Mouse (Mus musculus): ENCODE results near the gene Mypn. TPM values are rescaled to one million over a fixed set of nuclear protein-coding genes. Genes with fewer than 3 reads are reported as not detected.

The Mypn gene
- polyA plus RNA-seq, 1 experiment = not detected

DNA sequence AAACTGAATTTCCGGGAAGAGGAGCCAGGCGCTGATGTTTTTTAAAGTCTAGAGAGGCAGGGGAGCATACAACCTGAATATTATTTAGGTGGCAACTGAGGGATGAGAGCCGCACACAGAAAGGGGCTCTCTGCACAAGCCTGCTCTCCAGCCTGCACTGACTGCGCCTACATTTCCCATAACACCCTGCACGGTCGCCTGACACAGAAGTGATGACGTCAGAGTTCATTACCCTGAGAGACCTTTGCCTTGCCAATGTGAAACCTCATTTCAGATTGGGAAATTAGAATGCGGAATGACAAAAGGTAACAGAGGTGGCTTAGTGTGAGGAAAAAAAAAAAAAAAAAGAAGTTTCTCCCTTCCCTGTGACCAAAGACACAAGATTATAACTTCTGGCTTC is 81.2 kb downstream of the Mypn start:
- Histone ChIP-seq H3K4me1 (no peaks in the 10 kb centered on the region), H3K36me3 (replicated peaks; ENCODE audit: low read length) (no peaks in the 10 kb centered on the region), H3K4me3 (replicated peaks) (no peak overlapping the region), H3K9me3 (peaks cover 8% of the 10 kb centered on the region), H3K27me3 (replicated peaks) (peaks cover 7% of the 10 kb centered on the region)
- TF ChIP-seq GATA1 (IDR thresholded peaks at IDR 0.05; ENCODE audit: borderline replicate concordance, low read length) (no peak), FLI1 (IDR thresholded peaks at IDR 0.05; ENCODE audit: low read length) (no peak)

DNA sequence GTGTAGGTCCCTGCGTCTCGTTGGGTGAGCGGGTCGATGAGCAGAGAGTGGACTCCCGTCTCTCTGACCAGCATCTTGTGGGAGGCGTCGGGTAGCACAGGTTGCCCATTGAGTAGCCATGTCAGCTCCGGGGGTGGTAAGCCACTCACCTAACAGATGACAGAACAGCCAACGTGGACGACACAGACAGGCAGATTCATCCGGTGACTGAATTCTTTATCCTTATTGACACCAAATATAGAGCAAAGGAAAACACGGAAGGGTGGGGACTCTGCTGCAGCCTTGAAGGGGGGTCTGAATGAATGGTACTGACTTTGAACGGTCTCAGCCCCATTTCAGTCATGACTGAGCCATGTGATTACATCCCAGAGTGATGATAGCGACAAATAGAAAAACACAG is 81.8 kb downstream of the Mypn start:
- H3K4me3 ChIP-seq (replicated peaks) = no peak overlapping the region
- no peak for TF ChIP-seq FLI1 (IDR thresholded peaks at IDR 0.05; ENCODE audit: low read length)
- TF ChIP-seq GATA1 (IDR thresholded peaks at IDR 0.05; ENCODE audit: borderline replicate concordance, low read length) = no peak
- no peaks in the 10 kb centered on the region for H3K36me3 ChIP-seq (replicated peaks; ENCODE audit: low read length)

DNA sequence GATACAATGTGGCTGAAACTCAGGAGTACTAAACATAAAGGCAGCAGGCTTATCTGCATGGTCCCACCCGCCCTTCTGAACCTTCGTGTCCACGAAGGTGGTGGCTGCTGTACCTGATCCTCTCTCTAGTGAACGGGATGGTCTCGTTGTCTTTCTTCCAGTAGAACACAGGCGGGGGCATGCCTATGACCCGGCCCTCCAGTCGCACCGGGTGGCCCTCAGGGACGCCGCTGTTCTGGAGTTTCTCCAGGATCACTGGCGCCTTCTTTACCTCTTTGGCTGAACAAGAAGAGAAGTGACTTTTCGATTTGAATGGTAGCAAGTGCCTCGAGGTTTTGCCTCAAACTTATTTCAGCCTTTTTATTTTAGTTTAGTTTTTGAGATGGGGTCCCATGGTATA is 83.8 kb downstream of the Mypn start:
- no peaks in the 10 kb centered on the region for H3K36me3 ChIP-seq (replicated peaks; ENCODE audit: low read length)
- no peak overlapping the region for H3K4me3 ChIP-seq (replicated peaks)
- no peaks in the 10 kb centered on the region for H3K4me1 ChIP-seq
- H3K27me3 ChIP-seq (replicated peaks) = peaks cover 3% of the 10 kb centered on the region
- H3K9me3 ChIP-seq = peaks cover 13% of the 10 kb centered on the region
- TF ChIP-seq GATA1 (IDR thresholded peaks at IDR 0.05; ENCODE audit: borderline replicate concordance, low read length) = no peak

More for the DNA sequence above, 81.8 kb downstream of the Mypn start:
- H3K9me3 ChIP-seq = peaks cover 7% of the 10 kb centered on the region
- H3K27me3 ChIP-seq (replicated peaks) = peaks cover 3% of the 10 kb centered on the region
- H3K4me1 ChIP-seq = no peaks in the 10 kb centered on the region

DNA sequence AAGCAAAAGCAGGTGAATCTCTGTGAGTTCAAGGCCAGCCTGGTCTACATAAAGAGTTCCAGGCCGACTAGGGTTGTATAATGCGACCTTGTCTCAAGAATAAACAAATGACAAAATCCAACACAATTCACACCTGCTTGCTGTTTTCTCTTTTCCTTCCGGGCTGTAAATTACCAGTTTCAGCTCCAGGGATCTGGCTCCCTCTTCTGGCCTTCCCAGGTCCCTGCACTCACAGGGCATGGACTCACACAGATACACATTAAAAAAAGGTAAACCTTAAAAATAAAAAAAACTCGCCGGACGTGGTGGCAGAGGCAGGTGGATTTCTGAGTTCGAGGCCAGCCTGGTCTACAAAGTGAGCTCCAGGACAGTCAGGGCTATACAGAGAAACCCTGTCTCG is 86.2 kb downstream of the Mypn start:
- H3K36me3 ChIP-seq (replicated peaks; ENCODE audit: low read length) = no peaks in the 10 kb centered on the region
- TF ChIP-seq GATA1 (IDR thresholded peaks at IDR 0.05; ENCODE audit: borderline replicate concordance, low read length) = no peak
- TF ChIP-seq FLI1 (IDR thresholded peaks at IDR 0.05; ENCODE audit: low read length) = no peak
- no peak overlapping the region for H3K4me3 ChIP-seq (replicated peaks)
- H3K4me1 ChIP-seq = 0 out of 2 replicates have a peak, but pooled peaks cover 7% of the 10 kb centered on the region
- H3K27me3 ChIP-seq (replicated peaks) = peaks cover 3% of the 10 kb centered on the region
- peaks cover 13% of the 10 kb centered on the region for H3K9me3 ChIP-seq

DNA sequence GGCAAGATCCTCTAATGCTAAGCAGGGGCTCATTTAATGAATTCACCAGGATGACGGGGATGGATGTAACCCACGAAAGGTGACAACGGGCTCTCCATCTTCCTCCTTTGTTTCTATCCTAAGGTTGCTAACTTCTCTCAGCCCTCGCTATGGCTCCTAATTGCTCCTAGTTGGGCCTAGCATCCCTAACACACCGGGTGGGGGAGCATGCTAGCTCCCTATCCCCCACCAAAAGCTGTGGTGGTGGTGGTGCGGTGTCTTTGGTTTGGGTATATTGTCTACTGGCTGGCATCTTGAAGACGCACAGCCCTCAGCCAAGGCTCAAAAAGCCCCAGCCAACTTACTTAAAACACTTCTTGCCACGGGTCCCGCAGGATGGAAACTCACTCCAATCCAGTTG is 87.4 kb downstream of the Mypn start:
- Histone ChIP-seq H3K9me3 (peaks cover 13% of the 10 kb centered on the region), H3K4me1 (0 out of 2 replicates have a peak, but pooled peaks cover 7% of the 10 kb centered on the region), H3K4me3 (replicated peaks) (no peak overlapping the region), H3K27me3 (replicated peaks) (peaks cover 6% of the 10 kb centered on the region), H3K36me3 (replicated peaks; ENCODE audit: low read length) (no peaks in the 10 kb centered on the region)
- TF ChIP-seq GATA1 (IDR thresholded peaks at IDR 0.05; ENCODE audit: borderline replicate concordance, low read length) = no peak
- no peak for TF ChIP-seq FLI1 (IDR thresholded peaks at IDR 0.05; ENCODE audit: low read length)

DNA sequence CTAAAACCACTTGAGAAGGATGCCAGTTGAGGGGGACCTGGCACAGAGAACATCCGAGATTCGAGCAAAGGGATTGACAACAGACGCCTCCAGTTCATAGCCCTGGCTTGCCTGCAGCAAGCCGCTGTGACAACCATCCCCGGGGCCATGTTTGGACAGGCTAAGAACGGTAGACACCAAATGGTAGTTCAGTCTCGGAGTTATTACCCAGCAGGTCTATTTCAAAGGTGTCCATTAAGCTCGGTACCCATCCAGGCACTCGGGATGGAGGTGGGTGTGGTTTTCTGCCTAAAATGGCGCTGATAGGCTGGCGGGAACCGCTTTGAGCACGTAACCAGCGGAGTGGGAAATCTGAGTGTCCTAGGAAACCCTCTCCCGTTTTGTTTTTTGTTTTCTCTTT is 87.9 kb downstream of the Mypn start:
- no peak for TF ChIP-seq FLI1 (IDR thresholded peaks at IDR 0.05; ENCODE audit: low read length)
- Histone ChIP-seq H3K4me1 (0 out of 2 replicates have a peak, but pooled peaks cover 7% of the 10 kb centered on the region), H3K36me3 (replicated peaks; ENCODE audit: low read length) (no peaks in the 10 kb centered on the region), H3K9me3 (peaks cover 13% of the 10 kb centered on the region), H3K4me3 (replicated peaks) (no peak overlapping the region), H3K27me3 (replicated peaks) (peaks cover 6% of the 10 kb centered on the region)

DNA sequence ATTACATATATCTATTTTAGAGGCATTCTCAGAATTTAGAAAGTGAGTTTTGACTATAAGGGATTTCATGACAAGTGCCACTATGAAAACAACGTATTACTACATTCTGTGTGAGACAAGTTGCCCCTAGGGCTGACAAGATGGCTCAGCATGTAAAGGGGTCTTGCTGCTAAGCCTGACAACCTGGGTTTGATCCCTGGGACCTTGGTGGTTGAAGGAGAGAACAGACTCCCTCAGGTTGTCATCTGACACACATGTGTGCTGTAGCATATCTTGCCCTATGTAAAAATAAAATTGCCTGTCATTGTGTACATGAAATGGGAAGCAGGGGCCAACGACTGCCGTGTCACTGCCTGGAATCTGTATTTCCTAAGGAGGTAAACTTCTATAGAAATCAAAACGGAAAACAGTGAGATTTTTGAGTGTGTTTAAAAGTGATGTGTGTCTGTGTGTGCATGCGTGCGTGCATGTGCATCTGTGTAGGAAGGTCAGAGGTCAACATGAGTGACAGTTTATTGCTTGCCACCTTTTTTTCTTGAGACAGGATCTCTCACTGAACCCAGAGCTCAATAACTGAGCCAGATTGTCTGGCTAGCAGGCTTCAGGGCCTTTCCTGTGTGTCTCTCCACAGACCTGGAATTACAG is 89.9 kb downstream of the Mypn start:
- Histone ChIP-seq H3K36me3 (replicated peaks; ENCODE audit: low read length) (no peaks in the 10 kb centered on the region), H3K9me3 (peaks cover 13% of the 10 kb centered on the region), H3K4me3 (replicated peaks) (no peak overlapping the region), H3K27me3 (replicated peaks) (peaks cover 2% of the 10 kb centered on the region), H3K4me1 (0 out of 2 replicates have a peak, but pooled peaks cover 7% of the 10 kb centered on the region)
- TF ChIP-seq FLI1 (IDR thresholded peaks at IDR 0.05; ENCODE audit: low read length) = no peak
- no peak for TF ChIP-seq GATA1 (IDR thresholded peaks at IDR 0.05; ENCODE audit: borderline replicate concordance, low read length)

DNA sequence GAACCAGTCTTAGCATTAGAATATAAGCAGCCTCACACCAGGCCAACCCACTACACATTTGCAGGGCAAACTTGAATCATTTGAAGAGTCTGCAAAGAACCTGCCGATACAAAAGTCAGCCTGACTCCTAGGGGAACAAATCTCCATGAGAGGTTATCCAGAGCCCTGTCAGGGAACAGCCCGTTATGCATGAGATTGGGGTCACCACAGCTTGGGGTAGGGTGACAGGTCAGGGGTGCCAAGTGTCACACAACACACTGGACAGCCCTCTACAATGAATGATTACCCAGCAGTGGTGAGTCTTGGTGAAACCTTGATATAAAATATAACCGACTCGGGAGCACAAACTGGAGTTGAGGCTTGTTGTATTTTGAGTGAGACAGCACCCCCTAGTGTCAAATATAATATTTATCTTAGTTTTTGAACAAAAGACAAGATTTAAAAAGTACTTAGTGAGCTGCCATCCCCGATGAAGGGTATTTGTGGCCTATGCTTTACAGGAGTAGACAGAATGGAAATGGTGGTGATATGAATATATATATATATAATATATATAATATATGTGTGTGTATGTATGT is 90.6 kb downstream of the Mypn start:
- H3K36me3 ChIP-seq (replicated peaks; ENCODE audit: low read length) = no peaks in the 10 kb centered on the region
- peak overlapping the region; percentile 75 for H3K4me3 ChIP-seq (replicated peaks)
- TF ChIP-seq FLI1 (IDR thresholded peaks at IDR 0.05; ENCODE audit: low read length) (no peak), GATA1 (IDR thresholded peaks at IDR 0.05; ENCODE audit: borderline replicate concordance, low read length) (no peak)
- peaks cover 2% of the 10 kb centered on the region for H3K27me3 ChIP-seq (replicated peaks)
- H3K4me1 ChIP-seq = 0 out of 2 replicates have a peak, but pooled peaks cover 7% of the 10 kb centered on the region
- peaks cover 13% of the 10 kb centered on the region for H3K9me3 ChIP-seq

DNA sequence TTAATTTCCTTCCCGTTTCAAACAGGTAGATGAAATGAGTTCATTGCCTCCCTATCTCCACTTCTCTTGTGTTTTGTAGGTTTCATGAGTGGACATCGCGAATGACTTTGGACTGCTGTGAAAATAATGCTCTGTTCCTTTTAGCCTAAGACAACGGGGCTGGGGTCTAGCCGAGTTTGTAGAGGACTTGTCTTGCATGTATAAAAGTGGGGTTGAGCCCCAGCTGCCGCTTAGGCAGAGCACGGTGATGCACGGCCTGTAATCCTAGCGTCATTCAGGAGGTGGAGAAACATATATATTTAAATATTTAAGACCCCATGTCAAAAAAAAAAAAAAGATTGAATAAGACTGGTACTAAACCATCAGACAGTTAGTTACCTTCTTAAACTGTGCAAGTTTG is 103.1 kb downstream of the Mypn start:
- Histone ChIP-seq H3K4me3 (replicated peaks) (peak overlapping the region; percentile 91), H3K27me3 (replicated peaks) (peaks cover 51% of the 10 kb centered on the region)

DNA sequence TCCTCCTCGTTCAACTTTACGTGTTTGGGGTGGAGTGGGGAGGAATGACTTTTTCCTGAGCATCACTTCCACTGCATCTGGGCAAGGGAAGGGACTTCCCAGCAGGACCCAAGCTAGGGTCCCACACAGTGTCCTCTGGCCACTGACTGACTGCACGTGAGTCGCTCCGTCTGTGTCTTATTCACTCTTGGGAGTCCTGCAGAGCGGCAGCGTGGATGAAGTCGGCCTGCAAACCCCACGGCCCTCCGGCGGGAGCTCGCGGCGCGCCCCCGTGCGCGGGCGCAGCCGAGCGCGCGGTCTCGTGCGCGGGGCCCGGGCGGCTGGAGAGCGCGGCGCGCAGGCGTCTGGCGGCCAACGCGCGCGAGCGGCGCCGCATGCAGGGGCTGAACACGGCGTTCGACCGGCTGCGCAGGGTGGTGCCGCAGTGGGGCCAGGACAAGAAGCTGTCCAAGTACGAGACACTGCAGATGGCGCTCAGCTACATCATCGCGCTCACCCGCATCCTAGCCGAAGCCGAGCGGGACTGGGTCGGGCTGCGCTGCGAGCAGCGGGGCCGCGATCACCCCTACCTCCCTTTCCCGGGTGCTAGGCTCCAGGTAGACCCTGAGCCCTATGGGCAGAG is 103.7 kb downstream of the Mypn start:
- no peak for TF ChIP-seq GATA1 (IDR thresholded peaks at IDR 0.05; ENCODE audit: borderline replicate concordance, low read length)
- TF ChIP-seq FLI1 (IDR thresholded peaks at IDR 0.05; ENCODE audit: low read length) = no peak
- H3K4me3 ChIP-seq (replicated peaks) = peak overlapping the region; percentile 91
- H3K4me1 ChIP-seq = peaks cover 13% of the 10 kb centered on the region
- no peaks in the 10 kb centered on the region for H3K36me3 ChIP-seq (replicated peaks; ENCODE audit: low read length)
- H3K27me3 ChIP-seq (replicated peaks) = peaks cover 55% of the 10 kb centered on the region
- 0 out of 2 replicates have a peak, but pooled peaks cover 3% of the 10 kb centered on the region for H3K9me3 ChIP-seq

More for the DNA sequence above, 103.1 kb downstream of the Mypn start:
- Histone ChIP-seq H3K4me1 (peaks cover 13% of the 10 kb centered on the region), H3K36me3 (replicated peaks; ENCODE audit: low read length) (no peaks in the 10 kb centered on the region), H3K9me3 (0 out of 2 replicates have a peak, but pooled peaks cover 3% of the 10 kb centered on the region)
- no peak for TF ChIP-seq FLI1 (IDR thresholded peaks at IDR 0.05; ENCODE audit: low read length)
- no peak for TF ChIP-seq GATA1 (IDR thresholded peaks at IDR 0.05; ENCODE audit: borderline replicate concordance, low read length)

Measured in megakaryocyte, embryonic 14.5 days (primary cell).